Mouse (Mus musculus): ENCODE measurements around the gene Rtn4ip1.
"Not testable (repeated sequence)": the region's sequence is repeated elsewhere in the genome, so short reads cannot be mapped to it uniquely, and the experiment has no call there.

The Rtn4ip1 gene

GRCm38 (mm10) chr10:43901578-43902194, at the start of gene Rtn4ip1, which contains the start of gene Qrsl1:
Gene Rtn4ip1 (plus strand): TSS chr10:43901807.
Gene Qrsl1 (minus strand): TSS chr10:43901745.
- peak; percentile 94 for DNase-seq (ENCODE audit: low read depth, low spot score)

DNA sequence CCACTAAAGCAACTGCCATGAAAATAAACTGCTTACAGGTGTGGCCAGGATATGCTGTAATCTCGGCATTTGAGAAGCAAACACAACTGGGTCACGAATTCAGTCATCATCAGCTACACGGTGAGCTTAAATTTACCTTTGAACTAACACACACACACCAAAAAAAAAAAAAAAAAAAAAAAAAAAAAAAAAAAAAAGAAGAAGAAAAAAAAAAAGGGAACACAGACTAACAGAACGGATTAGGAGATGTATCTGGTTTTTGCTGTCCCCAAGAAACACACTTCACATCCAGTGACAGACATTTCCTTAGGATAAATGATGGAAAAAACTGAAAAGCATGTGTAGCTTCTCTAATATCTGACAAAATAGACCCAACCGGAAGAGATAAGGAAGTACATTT, 49.7 kb upstream of the Rtn4ip1 start:
- DNase-seq (ENCODE audit: low read depth, low spot score) = no peak

- DNase-seq (ENCODE audit: low read depth, low spot score) = no peak
These were observed 45.7 kb upstream of the Rtn4ip1 start for GRCm38 (mm10) chr10:43855916-43856315.

DNA sequence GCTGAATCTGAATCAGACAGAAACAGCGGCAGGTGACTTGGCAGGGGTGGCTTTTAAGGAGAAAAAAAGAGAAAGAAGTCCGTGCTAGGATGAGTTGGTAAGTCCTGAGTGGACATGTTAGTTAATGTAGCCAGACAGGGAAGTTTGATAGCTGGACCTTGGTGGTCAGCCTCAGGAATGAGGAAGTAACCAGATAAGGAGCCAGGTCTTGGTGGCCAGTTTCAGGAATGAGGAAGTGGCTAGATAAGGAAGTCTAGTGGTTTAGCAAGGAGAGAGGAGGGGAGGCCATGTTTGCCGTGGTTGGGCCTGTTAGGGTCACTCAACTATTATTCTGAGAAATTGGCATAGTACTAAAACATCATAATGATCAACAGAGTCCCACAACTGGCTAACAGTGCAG, 45.3 kb upstream of the Rtn4ip1 start:
- DNase-seq (ENCODE audit: low read depth, low spot score) = no peak

GRCm38 (mm10) chr10:43870752-43871151, 30.9 kb upstream of the Rtn4ip1 start:
- DNase-seq (ENCODE audit: low read depth, low spot score) = peak; percentile 69

GRCm38 (mm10) chr10:43871458-43871857, 30.1 kb upstream of the Rtn4ip1 start:
- no peak for DNase-seq (ENCODE audit: low read depth, low spot score)

- DNase-seq (ENCODE audit: low read depth, low spot score) = no peak
These were observed 13.9 kb upstream of the Rtn4ip1 start for GRCm38 (mm10) chr10:43887676-43888075.

GRCm38 (mm10) chr10:43888976-43889375, 12.6 kb upstream of the Rtn4ip1 start:
- no peak for DNase-seq (ENCODE audit: low read depth, low spot score)

DNA sequence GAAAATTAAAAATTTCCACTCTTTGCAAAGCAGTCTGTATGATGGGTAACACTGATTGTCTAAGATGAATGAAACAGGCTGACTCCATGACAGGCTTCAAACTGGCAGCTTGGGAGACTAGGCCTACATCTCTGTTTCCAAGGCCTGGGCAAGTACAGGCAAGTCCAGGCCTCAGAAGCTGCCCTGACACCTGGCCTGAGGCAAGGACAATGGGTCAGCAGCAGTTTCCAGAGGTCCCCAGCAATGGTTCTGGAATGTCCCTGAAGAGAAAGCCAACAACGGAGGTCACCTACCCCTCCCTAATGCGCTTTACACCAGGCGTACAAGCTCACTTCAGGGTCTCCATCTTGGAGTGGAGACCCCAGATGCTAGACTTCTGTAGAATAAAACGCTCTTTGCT, 8.6 kb upstream of the Rtn4ip1 start:
- DNase-seq (ENCODE audit: low read depth, low spot score) = no peak

- DNase-seq (ENCODE audit: low read depth, low spot score) = no peak
These were observed 5.5 kb upstream of the Rtn4ip1 start for GRCm38 (mm10) chr10:43896065-43896464.

- DNase-seq (ENCODE audit: low read depth, low spot score) = no peak
These were observed 3.3 kb upstream of the Rtn4ip1 start for GRCm38 (mm10) chr10:43898276-43898675.

- peak; percentile 32 for DNase-seq (ENCODE audit: low read depth, low spot score)
These were observed 580 bp upstream of the Rtn4ip1 start for GRCm38 (mm10) chr10:43900883-43901570.

DNA sequence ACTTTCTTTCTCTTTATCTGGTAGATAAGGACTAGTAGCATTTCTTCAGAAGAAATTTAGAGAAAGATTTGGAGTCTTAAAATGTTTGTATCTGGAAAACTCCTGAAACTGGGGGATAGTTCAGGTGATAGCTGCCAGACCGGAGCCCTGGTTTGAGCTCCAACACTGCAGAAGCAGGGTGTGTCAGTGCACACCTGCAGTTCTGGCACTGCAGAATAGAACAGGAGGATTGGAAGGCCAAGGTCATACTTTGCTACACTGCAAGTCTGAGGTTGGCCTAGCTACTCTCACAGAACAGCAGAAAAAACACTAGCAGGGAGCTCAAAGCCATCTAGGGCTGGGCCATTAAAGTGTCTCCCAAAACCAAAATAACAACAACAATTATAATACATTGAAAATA, 3.0 kb downstream of the Rtn4ip1 start:
- DNase-seq (ENCODE audit: low read depth, low spot score) = no peak

DNA sequence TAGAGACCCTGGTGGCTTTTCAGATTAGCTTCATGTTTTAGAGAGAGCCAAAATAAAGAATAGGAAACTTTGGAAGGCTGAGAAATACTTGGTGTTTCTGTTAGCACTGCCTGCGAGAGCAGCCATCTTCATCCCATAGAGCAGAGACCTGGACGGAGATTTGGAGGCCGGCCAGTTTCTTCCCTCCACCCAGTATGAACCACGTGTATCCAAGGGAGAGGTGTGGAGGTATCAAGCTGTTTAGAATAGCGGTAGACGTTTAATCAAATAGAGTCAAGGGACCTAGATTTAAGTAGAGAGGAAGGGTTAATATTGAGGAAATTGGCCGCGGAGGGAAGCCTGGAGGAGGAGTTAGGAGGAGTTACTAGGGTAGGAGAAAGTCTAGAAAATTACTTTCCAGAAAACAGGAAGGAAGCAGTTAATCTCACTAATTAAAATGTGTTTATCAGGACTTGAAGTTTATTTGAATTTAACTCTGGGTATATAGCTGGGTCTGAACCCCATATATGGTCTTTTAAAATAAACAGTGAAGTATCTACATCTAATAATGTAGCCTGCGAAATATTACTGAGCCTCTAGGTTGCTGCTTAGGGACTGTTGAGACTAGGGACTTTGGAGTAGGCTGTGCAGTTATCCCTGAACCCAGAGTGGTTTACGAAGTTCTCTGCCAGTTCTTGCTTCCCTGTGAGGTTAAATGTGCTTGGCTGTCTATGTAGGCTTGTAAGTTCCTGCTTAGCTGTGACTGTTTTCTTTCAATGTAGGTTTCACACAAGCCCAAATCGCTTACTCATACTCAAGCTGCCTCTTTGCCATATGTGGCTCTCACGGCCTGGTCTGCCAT, 8.6 kb downstream of the Rtn4ip1 start:
- DNase-seq (ENCODE audit: low read depth, low spot score) = no peak

- DNase-seq (ENCODE audit: low read depth, low spot score) = no peak
These were observed 9.2 kb downstream of the Rtn4ip1 start for GRCm38 (mm10) chr10:43910873-43911142.

GRCm38 (mm10) chr10:43912236-43912635, 10.6 kb downstream of the Rtn4ip1 start:
- DNase-seq (ENCODE audit: low read depth, low spot score) = no peak

DNA sequence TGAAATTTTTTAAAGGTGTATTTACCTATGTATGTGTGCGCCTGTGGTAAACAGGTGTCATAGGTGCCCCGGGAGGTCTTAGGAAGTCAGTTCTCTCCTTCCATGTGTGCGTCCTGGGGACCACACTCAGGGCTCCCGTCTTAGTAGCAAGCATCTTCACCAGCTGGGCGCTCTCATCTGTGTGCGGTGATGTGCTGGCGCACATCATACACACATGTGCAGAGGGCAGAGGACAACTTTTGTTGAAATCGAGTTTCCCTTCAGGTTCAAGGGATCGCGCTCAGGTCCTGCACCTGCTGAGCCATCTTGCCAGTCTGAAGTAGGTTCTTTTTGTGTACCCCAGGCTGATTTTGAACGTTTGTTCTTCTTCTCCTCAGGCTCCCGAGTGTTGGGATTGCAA, 14.6 kb downstream of the Rtn4ip1 start:
- DNase-seq (ENCODE audit: low read depth, low spot score) = no peak

- no peak for DNase-seq (ENCODE audit: low read depth, low spot score)
These were observed 15.1 kb downstream of the Rtn4ip1 start for GRCm38 (mm10) chr10:43916737-43917136.

DNA sequence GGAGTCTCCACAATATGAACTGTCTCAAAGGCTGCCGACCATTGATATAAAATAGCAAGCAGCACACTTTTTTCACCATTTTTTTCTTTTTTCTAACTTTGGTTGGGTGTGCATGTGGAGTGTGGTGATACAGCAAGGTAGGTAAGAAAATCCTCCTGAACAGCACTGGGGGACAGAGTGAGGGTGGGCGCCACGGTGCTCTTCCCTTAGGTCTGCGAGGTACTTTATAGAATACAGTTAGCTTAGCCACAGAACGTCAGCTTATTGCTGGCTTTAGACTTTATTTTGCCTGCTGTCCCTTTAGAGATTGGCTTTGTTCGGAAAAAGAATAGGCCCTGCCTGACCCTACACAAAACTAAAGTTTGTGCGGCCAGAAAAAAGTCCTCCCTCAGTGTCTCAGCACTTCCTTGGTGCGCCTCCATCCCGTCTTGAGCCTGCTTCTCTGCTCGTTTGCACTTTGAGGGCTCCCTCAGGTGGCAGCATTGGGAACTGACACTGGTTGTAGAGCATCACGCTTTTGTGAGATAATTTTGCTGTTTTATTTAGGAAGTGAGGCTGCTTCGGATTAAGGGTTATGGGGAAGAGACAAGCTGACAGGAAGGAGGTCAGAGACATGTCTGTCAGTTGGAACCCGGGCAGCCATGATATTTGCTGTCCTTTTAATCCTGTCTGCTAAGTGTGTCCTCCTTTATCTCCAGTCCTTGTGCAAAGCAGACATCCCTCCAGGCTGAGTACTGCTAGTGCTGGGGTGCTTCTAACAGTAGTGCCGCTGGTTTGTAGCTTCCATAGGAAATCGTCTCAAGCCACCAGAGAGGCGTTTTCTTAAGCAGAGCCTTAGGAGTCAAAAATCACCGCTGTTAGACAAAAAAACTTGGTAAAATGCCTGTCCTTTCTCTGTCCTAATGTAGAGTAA, 17.3 kb downstream of the Rtn4ip1 start:
- DNase-seq (ENCODE audit: low read depth, low spot score) = peak; percentile 80

DNA sequence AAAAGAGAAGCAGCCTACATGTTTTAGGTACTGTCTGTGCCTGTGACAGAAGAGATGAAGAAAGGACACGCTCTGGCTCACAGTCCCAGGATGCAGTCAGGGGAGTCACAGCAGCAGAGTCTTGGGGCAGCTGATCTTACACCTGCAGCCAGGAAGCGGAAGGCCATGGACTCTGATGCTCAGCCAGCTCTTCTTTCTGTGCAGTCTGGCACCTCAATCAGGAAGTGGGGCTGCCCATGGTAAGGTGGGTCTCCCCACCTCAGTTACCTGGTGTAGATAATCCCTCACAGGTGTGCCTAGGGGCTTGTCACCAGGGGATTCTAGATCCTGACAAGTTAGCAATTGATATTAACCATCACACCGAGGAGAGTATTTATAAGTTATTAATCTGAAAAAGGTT, 21.5 kb downstream of the Rtn4ip1 start:
- no peak for DNase-seq (ENCODE audit: low read depth, low spot score)

DNA sequence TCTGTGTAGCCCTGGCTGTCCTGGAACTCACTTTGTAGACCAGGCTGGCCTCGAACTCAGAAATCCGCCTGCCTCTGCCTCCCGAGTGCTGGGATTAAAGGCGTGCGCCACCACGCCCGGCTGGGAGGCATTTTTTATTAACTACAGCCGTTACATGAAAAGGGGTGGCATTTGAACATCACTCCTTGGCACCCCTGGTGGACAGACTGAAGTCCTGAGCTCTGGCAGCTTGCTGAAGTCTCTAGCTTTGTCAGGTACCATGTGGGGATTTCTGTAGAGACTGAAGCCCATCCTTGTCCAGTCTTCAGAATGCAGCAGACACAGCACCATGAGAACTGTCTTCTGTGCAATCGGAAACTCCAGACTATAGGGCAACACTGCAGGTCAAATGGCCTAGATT, 24.2 kb downstream of the Rtn4ip1 start:
- DNase-seq (ENCODE audit: low read depth, low spot score) = not testable (repeated sequence)

DNA sequence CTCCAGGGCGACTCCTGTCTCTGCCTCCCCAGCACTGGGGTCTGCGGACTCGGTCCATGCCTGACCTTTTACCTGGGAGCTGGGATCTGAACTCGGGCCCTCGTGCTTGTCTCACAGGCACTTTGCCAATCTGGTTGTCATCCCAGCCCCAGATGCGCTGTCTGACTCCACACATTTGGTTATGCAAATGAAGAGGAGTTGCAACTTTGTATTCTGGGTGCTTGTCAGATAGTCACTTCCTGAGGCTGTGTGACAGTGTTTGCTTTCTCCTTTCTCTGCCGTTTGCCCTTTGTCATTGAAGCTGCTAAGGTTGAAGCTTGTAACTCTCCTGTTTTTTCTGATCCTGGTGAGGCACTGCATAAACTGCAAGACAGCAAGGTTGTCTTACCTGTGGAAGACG, 26.1 kb downstream of the Rtn4ip1 start:
- no peak for DNase-seq (ENCODE audit: low read depth, low spot score)
